Mouse (Mus musculus): ENCODE measurements around the gene Gm6096.

Gm6096 gene

GRCm38 (mm10) chr7:34235602-34236001 lies 15.2 kb upstream of the Gm6096 start:
- DNase-seq, result no peak

- DNase-seq, result no peak
Measured at GRCm38 (mm10) chr7:34238086-34238485, 12.8 kb upstream of the Gm6096 start.

- no peak for DNase-seq
Measured at GRCm38 (mm10) chr7:34242176-34242575, 8.7 kb upstream of the Gm6096 start.

- no peak for DNase-seq
Measured at GRCm38 (mm10) chr7:34246870-34247499, 3.9 kb upstream of the Gm6096 start.

- DNase-seq, result no peak
Measured at GRCm38 (mm10) chr7:34252030-34252429, 1.2 kb downstream of the Gm6096 start.

GRCm38 (mm10) chr7:34255137-34255536 lies 4.3 kb downstream of the Gm6096 start:
- no peak for DNase-seq

- DNase-seq, result no peak
Measured at GRCm38 (mm10) chr7:34255916-34256315, 5.1 kb downstream of the Gm6096 start.

GRCm38 (mm10) chr7:34257279-34257678 lies 6.4 kb downstream of the Gm6096 start:
- DNase-seq, result no peak

- no peak for DNase-seq
Measured at GRCm38 (mm10) chr7:34258407-34258806, 7.6 kb downstream of the Gm6096 start.

- DNase-seq, result no peak
Measured at GRCm38 (mm10) chr7:34263437-34263836, 12.6 kb downstream of the Gm6096 start.

- peak; percentile 48 for DNase-seq
Measured at GRCm38 (mm10) chr7:34265876-34266346, 15.1 kb downstream of the Gm6096 start.

- DNase-seq, result no peak
Measured at GRCm38 (mm10) chr7:34266421-34266820, 15.6 kb downstream of the Gm6096 start.

- DNase-seq, result no peak
Measured at GRCm38 (mm10) chr7:34268463-34268862, 17.6 kb downstream of the Gm6096 start.

GRCm38 (mm10) chr7:34272465-34272864 lies 21.6 kb downstream of the Gm6096 start:
- no peak for DNase-seq

- DNase-seq, result no peak
Measured at GRCm38 (mm10) chr7:34276066-34276465, 25.2 kb downstream of the Gm6096 start.

- DNase-seq, result no peak
Measured at GRCm38 (mm10) chr7:34277656-34278055, 26.8 kb downstream of the Gm6096 start.

GRCm38 (mm10) chr7:34290450-34291151 lies 39.8 kb downstream of the Gm6096 start:
- no peak for DNase-seq

GRCm38 (mm10) chr7:34291265-34291664 lies 40.4 kb downstream of the Gm6096 start:
- no peak for DNase-seq

GRCm38 (mm10) chr7:34292633-34293032 lies 41.8 kb downstream of the Gm6096 start:
- DNase-seq, result no peak

GRCm38 (mm10) chr7:34296124-34296523 lies 45.3 kb downstream of the Gm6096 start:
- no peak for DNase-seq

- no peak for DNase-seq
Measured at GRCm38 (mm10) chr7:34298818-34299217, 48.0 kb downstream of the Gm6096 start.

Measured in thymus, postnatal 25 days (tissue).